Mouse (Mus musculus) adrenal gland, postnatal 25 days (tissue): ENCODE measurements around the gene Krtap4-13. TPM values are rescaled to one million over a fixed set of nuclear protein-coding genes. Genes with fewer than 3 reads are reported as not detected.
"Not testable (repeated sequence)": the region's sequence is repeated elsewhere in the genome, so short reads cannot be mapped to it uniquely, and the experiment has no call there.

Experiments
- DNase-seq: peaks from one replicate; pipeline ENCODE4 v3.0.0; 2021; ENCODE audit warnings: mixed read lengths
- long read RNA-seq: library from polyadenylated mRNA; stranded (forward); transcript quantifications from one replicate; pipeline ENCODE4 v2.0.0, GENCODE M21; 2021
- total RNA-seq: library from RNA; stranded (reverse); gene quantifications from 2 replicates; pipeline ENCODE4 v1.2.3, GENCODE M21; 2021

The Krtap4-13 gene
- total RNA-seq = not detected in 2 replicates
- long read RNA-seq = 0 reads

DNA sequence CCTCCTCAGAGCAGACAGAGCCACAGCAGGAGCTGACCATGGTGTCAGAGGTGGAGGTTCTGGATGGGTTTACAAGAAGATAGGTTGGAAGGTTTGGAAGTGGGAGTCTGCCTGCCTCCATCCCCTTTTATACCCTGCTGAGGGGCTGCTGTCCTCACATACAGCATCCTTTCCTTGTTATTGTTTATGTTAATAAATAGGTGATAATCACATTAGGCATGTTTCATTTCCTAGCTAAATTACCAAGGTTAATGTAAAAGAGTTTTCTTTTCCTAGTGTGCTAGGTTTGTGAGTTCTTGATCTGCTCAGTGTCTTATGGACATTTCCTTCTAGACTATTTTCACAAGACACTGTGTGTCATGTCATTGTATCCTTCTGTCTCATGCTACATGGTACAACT is at the start of gene Krtap4-13:
Krtap4-13 (minus strand) TSS at position 101 of the 400 bp plus-strand sequence.
- DNase-seq = not testable (repeated sequence)

DNA sequence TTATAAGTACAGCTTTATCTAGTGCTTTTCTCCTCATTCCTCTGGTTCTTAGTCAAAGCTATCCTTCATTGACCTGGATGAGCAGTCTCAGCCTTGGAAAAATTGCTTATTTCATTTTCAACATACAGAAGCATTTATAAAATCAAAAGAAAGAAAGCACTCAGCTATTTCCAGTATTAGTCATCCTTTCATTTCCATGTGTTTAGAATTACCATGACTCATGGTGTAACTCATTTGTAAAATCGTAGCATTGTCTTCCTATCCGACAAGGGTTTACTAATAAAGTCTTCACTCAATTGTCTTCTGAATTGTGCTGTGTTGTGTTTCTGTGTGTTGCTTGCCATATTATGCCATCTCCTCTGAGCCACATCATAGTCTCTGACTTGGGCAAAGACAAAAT is 49.1 kb upstream of the Krtap4-13 start:
- DNase-seq = no peak

DNA sequence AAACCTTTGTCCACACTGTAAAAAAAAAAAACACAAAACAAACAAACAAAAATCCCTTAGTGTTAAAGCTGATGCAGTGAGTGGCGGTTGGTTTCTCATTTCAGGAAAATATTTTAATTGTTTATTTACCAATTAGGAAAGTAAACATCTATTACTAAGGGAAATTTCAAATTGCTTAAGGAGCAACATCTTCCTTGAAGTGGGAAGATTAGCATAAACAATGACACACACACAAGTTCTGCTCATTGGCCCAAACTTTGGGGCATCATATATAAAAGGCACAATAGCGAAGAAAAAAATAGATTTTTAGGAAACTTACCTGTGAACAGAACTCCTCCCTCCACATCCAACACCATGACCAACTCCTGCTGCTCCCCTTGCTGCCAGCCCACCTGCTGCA is 47.9 kb upstream of the Krtap4-13 start, which contains the start of gene Gm11568:
Gm11568 (plus strand) TSS at position 301 of the 400 bp plus-strand sequence.
- DNase-seq = no peak

DNA sequence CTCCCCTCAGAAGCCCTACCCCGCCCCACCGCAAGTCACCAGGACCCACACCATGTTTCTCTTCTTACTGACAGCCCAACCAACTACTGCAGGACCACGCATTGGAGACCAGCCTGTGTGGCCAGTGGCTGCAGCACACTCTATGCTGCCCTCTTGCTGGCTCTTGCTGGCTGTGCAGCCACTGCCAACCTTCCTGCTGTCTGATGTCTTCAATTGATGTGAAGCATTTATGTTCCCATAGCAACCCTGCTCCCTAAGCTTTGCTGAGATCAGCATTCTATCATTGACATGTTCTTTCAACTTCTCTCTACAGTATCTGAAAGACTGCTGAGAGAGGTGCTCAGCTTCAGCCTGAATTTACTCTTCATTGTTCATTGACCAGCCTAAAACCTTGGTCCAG is 44.4 kb upstream of the Krtap4-13 start:
- no peak for DNase-seq

DNA sequence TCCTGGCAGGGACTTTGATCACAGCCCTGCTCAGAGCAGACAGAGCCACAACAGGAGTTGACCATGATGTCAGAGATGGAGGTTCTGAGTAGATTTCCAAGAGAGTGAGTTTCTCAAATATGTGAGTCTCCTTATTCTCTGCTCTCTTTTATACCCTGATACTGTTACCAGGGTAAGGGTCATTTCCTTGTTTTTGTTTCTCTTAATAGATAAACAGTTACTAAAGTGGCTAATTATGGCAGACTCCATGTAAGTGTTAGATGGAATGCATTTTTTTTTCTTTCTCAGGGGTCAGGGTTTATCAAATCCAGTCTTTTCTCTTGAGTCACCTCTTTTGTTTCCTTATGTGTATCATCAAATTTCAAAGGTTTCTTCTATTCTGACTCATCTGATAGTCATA is 41.8 kb upstream of the Krtap4-13 start, which contains the start of gene Krtap4-16:
Krtap4-16 (minus strand) TSS at position 101 of the 400 bp plus-strand sequence.
- DNase-seq = no peak

DNA sequence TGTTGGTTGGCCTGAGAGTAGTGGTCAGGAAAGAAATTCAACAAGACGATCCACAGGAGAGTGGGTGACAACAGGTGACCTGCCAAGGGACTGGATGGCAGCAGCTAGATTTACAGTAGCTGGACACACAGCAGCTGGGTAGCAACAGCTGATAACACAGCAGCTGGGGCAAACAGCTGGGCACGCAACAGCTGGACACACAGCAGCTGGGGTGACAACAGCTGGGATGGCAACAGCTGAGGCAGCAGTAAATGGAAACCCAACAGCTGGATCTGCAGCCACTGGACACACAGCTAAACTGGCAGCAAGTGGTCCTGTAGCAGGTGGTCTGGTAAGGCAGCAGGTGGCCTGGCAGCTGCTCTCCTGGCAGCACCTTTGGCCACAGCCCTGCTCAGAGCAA is 37.1 kb upstream of the Krtap4-13 start:
- no peak for DNase-seq

DNA sequence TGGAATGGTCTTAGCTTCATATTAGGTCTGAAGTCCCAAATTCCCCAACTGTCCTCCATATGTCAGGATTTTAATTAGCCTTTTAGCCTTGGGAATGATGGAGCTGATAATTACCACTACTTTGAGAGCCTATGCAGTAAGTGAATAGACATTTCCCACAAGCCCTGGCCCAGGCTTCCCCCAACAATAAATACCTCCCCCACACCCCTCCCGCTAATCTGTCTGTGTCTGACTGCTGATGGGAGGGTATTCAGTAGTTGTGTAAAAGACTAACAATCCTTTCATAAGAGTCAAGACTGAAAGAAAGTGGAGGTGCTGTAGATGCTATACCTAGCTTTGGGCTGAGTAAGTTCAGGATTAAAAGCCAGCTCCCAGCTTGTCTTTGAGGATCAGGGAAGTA is 32.5 kb upstream of the Krtap4-13 start:
- no peak for DNase-seq

DNA sequence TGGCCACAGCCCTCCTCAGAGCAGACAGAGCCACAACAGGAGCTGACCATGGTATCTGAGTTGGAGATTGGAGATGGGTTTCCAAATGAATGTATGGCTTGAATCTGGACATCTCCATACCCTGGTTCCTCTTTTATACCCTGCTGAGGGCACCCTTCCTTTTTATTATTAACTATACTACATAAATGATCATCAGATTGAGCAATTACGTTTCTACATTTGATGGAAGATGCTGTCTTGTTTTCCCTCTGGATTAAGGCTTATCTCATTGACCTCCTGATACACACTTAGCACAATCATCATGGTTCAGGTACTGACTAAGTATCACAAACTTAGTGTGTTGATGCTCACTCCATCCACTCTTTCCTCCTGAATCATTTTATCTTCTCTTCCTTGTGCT is 28.3 kb upstream of the Krtap4-13 start, which contains the start of gene 2300003K06Rik:
2300003K06Rik (minus strand) TSS at position 101 of the 400 bp plus-strand sequence.
- DNase-seq = no peak

DNA sequence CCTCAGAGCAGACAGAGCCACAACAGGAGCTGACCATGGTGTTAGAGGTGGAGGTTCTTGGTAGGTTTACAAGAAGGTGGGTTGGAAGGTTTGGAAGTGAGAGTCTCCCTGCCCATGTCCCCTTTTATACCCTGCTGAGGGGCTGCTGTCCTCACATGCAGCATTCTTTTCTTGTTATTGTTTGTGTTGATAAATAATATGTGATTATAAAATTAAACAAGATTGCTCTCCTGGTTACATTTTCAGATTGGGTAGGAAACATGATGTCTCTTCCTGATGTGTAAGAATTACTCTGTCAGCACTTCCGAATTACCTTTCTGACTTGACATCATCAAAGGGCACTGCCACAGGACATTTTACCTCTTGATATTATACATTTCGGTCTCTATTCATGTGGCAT is 5.9 kb upstream of the Krtap4-13 start, which contains the start of gene Gm11564:
Gm11564 (minus strand) TSS at position 101 of the 400 bp plus-strand sequence.
- DNase-seq = not testable (repeated sequence)

DNA sequence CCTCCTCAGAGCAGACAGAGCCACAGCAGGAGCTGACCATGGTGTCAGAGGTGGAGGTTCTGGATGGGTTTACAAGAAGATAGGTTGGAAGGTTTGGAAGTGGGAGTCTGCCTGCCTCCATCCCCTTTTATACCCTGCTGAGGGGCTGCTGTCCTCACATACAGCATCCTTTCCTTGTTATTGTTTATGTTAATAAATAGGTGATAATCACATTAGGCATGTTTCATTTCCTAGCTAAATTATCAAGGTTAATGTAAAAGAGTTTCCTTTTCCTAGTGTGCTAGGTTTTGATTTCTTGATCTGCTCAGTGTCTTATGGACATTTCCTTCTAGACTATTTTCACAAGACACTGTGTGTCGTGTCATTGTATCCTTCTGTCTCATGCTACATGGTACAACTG is 5.3 kb downstream of the Krtap4-13 start, which contains the start of gene Gm11554:
Gm11554 (minus strand) TSS at position 101 of the 400 bp plus-strand sequence.
- not testable (repeated sequence) for DNase-seq

DNA sequence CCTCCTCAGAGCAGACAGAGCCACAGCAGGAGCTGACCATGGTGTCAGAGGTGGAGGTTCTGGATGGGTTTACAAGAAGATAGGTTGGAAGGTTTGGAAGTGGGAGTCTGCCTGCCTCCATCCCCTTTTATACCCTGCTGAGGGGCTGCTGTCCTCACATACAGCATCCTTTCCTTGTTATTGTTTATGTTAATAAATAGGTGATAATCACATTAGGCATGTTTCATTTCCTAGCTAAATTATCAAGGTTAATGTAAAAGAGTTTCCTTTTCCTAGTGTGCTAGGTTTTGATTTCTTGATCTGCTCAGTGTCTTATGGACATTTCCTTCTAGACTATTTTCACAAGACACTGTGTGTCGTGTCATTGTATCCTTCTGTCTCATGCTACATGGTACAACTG is 10.9 kb downstream of the Krtap4-13 start, which contains the start of gene Gm11569:
Gm11569 (minus strand) TSS at position 101 of the 400 bp plus-strand sequence.
- not testable (repeated sequence) for DNase-seq

DNA sequence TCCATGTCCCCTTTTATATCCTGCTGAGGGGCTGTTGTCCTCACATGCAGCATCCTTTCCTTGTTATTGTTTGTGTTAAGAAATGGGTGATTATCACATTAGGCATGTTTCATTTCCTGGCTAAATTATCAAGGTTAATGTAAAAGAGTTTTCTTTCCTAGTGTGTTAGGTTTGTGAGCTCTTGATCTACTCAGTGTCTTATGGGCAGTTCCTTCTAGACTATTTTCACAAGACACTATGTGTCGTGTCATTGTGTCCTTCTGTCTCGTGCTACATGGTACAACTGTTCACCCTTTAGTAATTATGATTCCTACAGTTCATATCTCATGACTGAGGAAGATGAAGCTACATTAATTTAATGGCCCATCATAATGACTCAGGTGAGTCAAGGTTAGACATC is 16.3 kb downstream of the Krtap4-13 start, which contains the start of gene Gm11596:
Gm11596 (minus strand) TSS at position 101 of the 400 bp plus-strand sequence.
- DNase-seq = no peak

DNA sequence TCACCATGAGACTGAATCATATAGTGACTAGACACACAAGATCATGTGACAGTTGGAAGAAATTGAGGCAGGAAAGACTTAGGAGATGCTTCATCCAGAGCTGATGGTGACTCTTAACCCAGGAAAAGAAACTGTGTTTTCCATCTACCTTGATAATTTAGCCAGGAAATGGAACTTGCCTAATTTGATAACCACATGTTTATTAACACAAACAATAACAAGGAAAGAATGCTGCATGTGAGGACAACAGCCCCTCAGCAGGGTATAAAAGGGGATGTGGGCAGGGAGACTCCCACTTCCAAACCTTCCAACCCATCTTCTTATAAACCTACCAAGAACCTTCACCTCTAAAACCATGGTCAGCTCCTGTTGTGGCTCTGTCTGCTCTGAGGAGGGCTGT is 24.8 kb downstream of the Krtap4-13 start, which contains the start of gene Krtap4-9:
Krtap4-9 (plus strand) TSS at position 301 of the 400 bp plus-strand sequence.
- not testable (repeated sequence) for DNase-seq

DNA sequence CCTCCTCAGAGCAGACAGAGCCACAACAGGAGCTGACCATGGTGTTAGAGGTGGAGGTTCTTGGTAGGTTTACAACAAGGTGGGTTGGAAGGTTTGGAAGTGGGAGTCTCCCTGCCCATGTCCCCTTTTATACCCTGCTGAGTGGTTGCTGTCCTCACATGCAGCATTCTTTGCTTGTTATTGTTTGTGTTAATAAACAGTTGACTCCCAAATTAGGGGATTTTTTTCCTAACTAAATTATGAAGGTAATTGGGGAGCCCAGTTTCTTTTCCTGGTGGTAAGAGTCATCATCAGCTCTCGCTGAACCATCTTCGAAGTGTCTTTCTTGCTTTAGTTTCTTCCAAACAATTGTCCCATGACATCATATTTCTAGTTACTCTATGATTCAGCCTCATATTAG is 29.1 kb downstream of the Krtap4-13 start, which contains the start of gene Krtap4-8:
Krtap4-8 (minus strand) TSS at position 101 of the 400 bp plus-strand sequence.
- DNase-seq = no peak

DNA sequence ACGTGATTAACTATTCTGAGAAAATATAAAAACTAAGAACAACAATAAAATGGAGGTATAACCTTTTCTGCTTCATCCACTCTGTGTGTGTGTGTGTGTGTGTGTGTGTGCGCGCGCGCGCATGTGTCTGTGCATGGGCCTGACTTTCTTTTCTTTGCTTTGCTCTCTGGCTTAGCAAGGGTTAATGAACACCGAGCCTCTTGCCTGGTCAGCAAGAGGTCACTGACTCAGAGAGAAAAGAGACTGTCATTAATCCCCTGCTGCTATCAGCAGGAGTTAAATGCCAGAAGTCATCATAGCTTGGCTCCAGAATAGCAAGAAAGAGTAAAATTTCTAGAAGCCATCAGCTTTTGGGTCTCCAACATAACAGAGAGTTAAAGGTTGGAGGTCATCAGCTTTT is 31.3 kb downstream of the Krtap4-13 start:
- no peak for DNase-seq

DNA sequence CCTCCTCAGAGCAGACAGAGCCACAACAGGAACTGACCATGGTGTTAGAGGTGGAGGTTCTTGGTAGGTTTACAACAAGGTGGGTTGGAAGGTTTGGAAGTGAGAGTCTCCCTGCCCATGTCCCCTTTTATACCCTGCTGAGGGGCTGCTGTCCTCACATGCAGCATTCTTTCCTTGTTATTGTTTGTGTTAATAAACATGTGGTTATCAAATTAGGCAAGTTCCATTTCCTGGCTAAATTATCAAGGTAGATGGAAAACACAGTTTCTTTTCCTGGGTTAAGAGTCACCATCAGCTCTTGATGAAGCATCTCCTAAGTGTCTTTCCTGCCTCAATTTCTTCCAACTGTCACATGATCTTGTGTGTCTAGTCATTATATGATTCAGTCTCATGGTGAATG is 36.9 kb downstream of the Krtap4-13 start, which contains the start of gene Gm11595:
Gm11595 (minus strand) TSS at position 101 of the 400 bp plus-strand sequence.
- DNase-seq = not testable (repeated sequence)

DNA sequence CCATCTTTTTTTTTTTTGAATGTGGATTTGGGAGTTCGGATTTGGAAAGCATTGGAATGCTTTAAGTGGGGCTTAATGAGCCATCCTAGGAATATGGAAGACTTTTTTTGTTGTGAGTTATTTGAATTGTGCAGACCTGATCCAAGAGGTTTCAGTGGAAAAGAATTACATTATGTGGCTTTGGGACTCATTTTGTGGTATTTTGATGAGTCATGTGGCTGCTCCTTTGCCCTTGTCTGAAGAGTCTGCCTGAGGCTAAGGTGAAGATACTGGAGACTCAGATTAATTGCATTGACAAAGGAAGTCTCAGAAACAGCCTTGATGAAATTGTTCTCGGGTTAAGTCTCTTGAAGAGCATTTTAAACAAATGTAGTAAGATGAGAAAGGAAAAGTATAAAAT is 41.3 kb downstream of the Krtap4-13 start:
- no peak for DNase-seq

Other genes with a start within 250 kb of the Krtap4-13 start
- not detected in 2 replicates for gene Krtap3-1, start 243.3 kb downstream of the Krtap4-13 start, total RNA-seq
- not detected in 2 replicates for gene Krtap1-5, start 228.9 kb downstream of the Krtap4-13 start, total RNA-seq
- not detected in 2 replicates for gene Krtap1-4, start 226.2 kb downstream of the Krtap4-13 start, total RNA-seq
- not detected in 2 replicates for gene Krtap1-3, start 218.6 kb downstream of the Krtap4-13 start, total RNA-seq
- gene Krtap9-3, start 211.8 kb downstream of the Krtap4-13 start, total RNA-seq = not detected in 2 replicates
- gene Gm11938, start 206.6 kb downstream of the Krtap4-13 start, total RNA-seq = not detected in 2 replicates
- gene Gm11937, start 199.7 kb downstream of the Krtap4-13 start, total RNA-seq = not detected in 2 replicates
- gene Krtap2-4, start 195.0 kb downstream of the Krtap4-13 start, total RNA-seq = not detected in 2 replicates
- gene Gm11562, start 189.5 kb downstream of the Krtap4-13 start, total RNA-seq = not detected in 2 replicates
- not detected in 2 replicates for gene Krtap4-1, start 181.7 kb downstream of the Krtap4-13 start, total RNA-seq
- gene Krtap4-2, start 174.8 kb downstream of the Krtap4-13 start, total RNA-seq = not detected in 2 replicates
- gene Krtap4-7, start 165.8 kb downstream of the Krtap4-13 start, total RNA-seq = not detected in 2 replicates
- not detected in 2 replicates for gene Gm11555, start 159.7 kb downstream of the Krtap4-13 start, total RNA-seq
- gene Gm11563, start 150.9 kb downstream of the Krtap4-13 start, total RNA-seq = not detected in 2 replicates
- gene Krtap4-6, start 143.9 kb downstream of the Krtap4-13 start, total RNA-seq = not detected in 2 replicates
- not detected in 2 replicates for gene Gm14190, start 119.2 kb downstream of the Krtap4-13 start, total RNA-seq
- gene Gm14180, start 75.6 kb downstream of the Krtap4-13 start, total RNA-seq = not detected in 2 replicates
- gene Gm11595, start 37.0 kb downstream of the Krtap4-13 start, total RNA-seq = not detected in 2 replicates
- gene Krtap4-8, start 29.2 kb downstream of the Krtap4-13 start, total RNA-seq = not detected in 2 replicates
- gene Krtap4-9, start 24.7 kb downstream of the Krtap4-13 start, total RNA-seq = not detected in 2 replicates
- not detected in 2 replicates for gene Gm11596, start 16.4 kb downstream of the Krtap4-13 start, total RNA-seq
- not detected in 2 replicates for gene Gm11569, start 11.0 kb downstream of the Krtap4-13 start, total RNA-seq
- not detected in 2 replicates for gene Gm11554, start 5.4 kb downstream of the Krtap4-13 start, total RNA-seq
- not detected in 2 replicates for gene Gm11564, start 5.8 kb upstream of the Krtap4-13 start, total RNA-seq
- gene 2300003K06Rik, start 28.2 kb upstream of the Krtap4-13 start, total RNA-seq = not detected in 2 replicates
- gene Krtap4-16, start 41.7 kb upstream of the Krtap4-13 start, total RNA-seq = not detected in 2 replicates
- gene Gm11568, start 48.0 kb upstream of the Krtap4-13 start, total RNA-seq = not detected in 2 replicates
- gene Gm11559, start 54.6 kb upstream of the Krtap4-13 start, total RNA-seq = not detected in 2 replicates
- gene Krtap9-1, start 63.5 kb upstream of the Krtap4-13 start, total RNA-seq = not detected in 2 replicates
- not detected in 2 replicates for gene Gm11567, start 69.3 kb upstream of the Krtap4-13 start, total RNA-seq
- not detected in 2 replicates for gene Krtap31-1, start 98.0 kb upstream of the Krtap4-13 start, total RNA-seq
- gene Gm11565, start 104.9 kb upstream of the Krtap4-13 start, total RNA-seq = not detected in 2 replicates
- gene Krtap31-2, start 126.4 kb upstream of the Krtap4-13 start, total RNA-seq = not detected in 2 replicates
- gene Krtap9-5, start 138.6 kb upstream of the Krtap4-13 start, total RNA-seq = not detected in 2 replicates
- not detected in 2 replicates for gene Krtap29-1, start 169.2 kb upstream of the Krtap4-13 start, total RNA-seq
- not detected in 2 replicates for gene Krtap16-1, start 176.7 kb upstream of the Krtap4-13 start, total RNA-seq
- not detected in 2 replicates for gene Krtap17-1, start 184.1 kb upstream of the Krtap4-13 start, total RNA-seq
- gene Krt33a, start 206.3 kb upstream of the Krtap4-13 start, total RNA-seq = not detected in 2 replicates
- gene Krt33b, start 220.0 kb upstream of the Krtap4-13 start, total RNA-seq = not detected in 2 replicates
- not detected in 2 replicates for gene Krt34, start 231.7 kb upstream of the Krtap4-13 start, total RNA-seq
- not detected in 2 replicates for gene Krt31, start 240.7 kb upstream of the Krtap4-13 start, total RNA-seq